Mouse (Mus musculus) stomach, postnatal 0 days (tissue): ENCODE data around the gene Slc35c1.

Experiments used
- CTCF ChIP-seq: IDR thresholded peaks from 2 replicates; pipeline ENCODE4 v1.5.1; 2016; ENCODE audit warnings: antibody characterized with exemption, low read depth, mild to moderate bottlenecking, moderate library complexity
- EP300 ChIP-seq: optimal IDR thresholded peaks from 2 replicates; pipeline ENCODE3; 2016; ENCODE audit warnings: antibody characterized with exemption

DNA sequence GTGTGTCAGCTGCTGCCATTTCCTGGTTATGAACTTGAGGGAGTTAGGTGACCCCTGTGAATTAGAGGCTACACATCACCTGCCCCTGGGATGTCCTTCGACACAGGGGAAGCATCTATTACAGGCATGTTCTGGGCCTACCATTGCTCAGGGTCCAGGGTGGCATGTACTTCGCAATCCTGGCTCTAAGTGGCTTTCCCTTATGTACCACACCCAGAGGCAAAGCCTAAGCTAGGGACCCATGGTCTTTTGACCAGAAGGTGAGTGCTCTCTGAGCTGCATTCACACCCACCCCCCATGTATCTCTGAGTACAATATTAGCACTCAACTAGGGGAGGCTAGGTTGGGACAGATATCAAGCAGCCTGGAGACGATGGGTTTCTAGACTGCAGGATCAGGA lies 34.6 kb upstream of the Slc35c1 start:
- TF ChIP-seq CTCF (no peak), EP300 (no peak)
